Mouse (Mus musculus) embryonic fibroblast, embryonic 13.5 days (primary cell): Measurements from ENCODE around the gene Lipe. TPM values are rescaled to one million over a fixed set of nuclear protein-coding genes. Genes with fewer than 3 reads are reported as not detected.

ENCODE experiments used
- H3K27ac ChIP-seq: 2 replicates; pipeline ENCODE4 v1.5.1; 2012; ENCODE audit warnings: low read length, control low read depth, inconsistent platforms; ENCODE audit not compliant: insufficient read depth
- H3K4me1 ChIP-seq: 2 replicates; pipeline ENCODE4 v1.6.1; 2011; ENCODE audit warnings: low read length; ENCODE audit not compliant: control insufficient read depth, insufficient read depth
- H3K4me3 ChIP-seq: 2 replicates; pipeline ENCODE4 v1.5.1; 2011; ENCODE audit warnings: mild to moderate bottlenecking, control low read depth, low read length; ENCODE audit not compliant: insufficient read depth
- CTCF ChIP-seq: IDR thresholded peaks from 2 replicates; pipeline ENCODE4 v1.5.1; 2011; ENCODE audit warnings: mild to moderate bottlenecking, control low read depth, low read length, moderate library complexity, borderline replicate concordance; ENCODE audit not compliant: insufficient read depth
- POLR2A ChIP-seq: IDR thresholded peaks from 2 replicates; pipeline ENCODE4 v1.6.1; 2011; ENCODE audit warnings: low read depth, mild to moderate bottlenecking, control low read depth, low read length, moderate library complexity
- polyA plus RNA-seq: library from polyadenylated mRNA; stranded (reverse); fragments of >200 nt; gene quantifications from 2 replicates; pipeline ENCODE4 v1.2.4, GENCODE M21; 2011; ENCODE audit warnings: low read depth; ENCODE audit not compliant: missing spikeins, insufficient read length

Lipe gene
- polyA plus RNA-seq, 1 experiment = 19.4 TPM

GRCm38 (mm10) chr7:25396621-25397020 is 1.9 kb downstream of the Lipe start:
- Histone ChIP-seq H3K27ac (no peak overlapping the region), H3K4me3 (no peak overlapping the region), H3K4me1 (no peaks in the 10 kb centered on the region)
- TF ChIP-seq CTCF (no peak), POLR2A (no peak)

GRCm38 (mm10) chr7:25395558-25396521 is 2.7 kb downstream of the Lipe start:
- Histone ChIP-seq H3K4me3 (peak overlapping the region; percentile 81), H3K27ac (no peak overlapping the region), H3K4me1 (no peaks in the 10 kb centered on the region)
- TF ChIP-seq CTCF = no peak
- peak; percentile 39; the same call in 1 of the 2 replicates for TF ChIP-seq POLR2A

- Histone ChIP-seq H3K4me1 (no peaks in the 10 kb centered on the region), H3K27ac (no peak overlapping the region), H3K4me3 (peak overlapping the region; percentile 79)
- TF ChIP-seq CTCF (no peak), POLR2A (no peak)
Observed at GRCm38 (mm10) chr7:25395186-25395557, 3.3 kb downstream of the Lipe start.

GRCm38 (mm10) chr7:25394754-25395153 is 3.8 kb downstream of the Lipe start:
- Histone ChIP-seq H3K27ac (no peak overlapping the region), H3K4me1 (no peaks in the 10 kb centered on the region), H3K4me3 (peak overlapping the region; percentile 79)
- TF ChIP-seq CTCF (no peak), POLR2A (no peak)

DNA sequence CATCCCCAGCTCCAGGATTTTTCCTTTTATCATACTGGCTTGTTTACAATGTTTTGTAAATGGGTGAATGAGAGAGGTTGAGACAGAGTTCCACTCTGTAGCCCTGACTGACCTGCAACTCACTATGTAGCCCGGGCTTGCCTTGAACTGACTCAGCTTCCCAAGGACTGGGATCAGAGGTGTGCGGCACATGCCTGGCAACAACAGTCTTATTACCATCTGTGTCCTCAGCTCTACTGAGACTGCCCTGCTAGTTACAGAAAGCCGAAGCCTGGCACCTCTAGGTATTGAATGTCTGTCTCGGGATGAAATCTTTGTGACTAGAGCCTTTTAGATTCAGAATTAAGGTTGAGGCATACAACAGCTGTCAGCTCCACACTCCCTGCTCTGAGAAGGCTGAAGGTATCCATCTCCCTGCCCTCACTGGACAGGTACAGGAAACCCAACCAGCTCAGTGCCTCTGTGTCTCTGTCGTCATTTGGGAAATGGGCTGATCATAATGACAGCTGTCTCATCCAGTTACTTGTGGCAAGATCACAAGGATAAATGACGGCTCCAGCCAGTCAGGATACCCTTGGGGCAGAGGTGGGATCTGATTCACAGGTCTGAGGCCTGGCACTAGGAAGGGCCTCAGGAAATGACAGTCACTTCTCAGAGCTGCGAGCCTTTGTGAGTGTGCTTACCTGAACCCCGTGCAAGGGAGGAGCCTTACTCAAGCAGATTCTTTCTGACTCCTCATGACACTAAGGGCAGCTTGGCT is 4.9 kb downstream of the Lipe start:
- TF ChIP-seq CTCF (no peak), POLR2A (no peak)
- Histone ChIP-seq H3K27ac (no peak overlapping the region), H3K4me1 (no peaks in the 10 kb centered on the region), H3K4me3 (no peak overlapping the region)

DNA sequence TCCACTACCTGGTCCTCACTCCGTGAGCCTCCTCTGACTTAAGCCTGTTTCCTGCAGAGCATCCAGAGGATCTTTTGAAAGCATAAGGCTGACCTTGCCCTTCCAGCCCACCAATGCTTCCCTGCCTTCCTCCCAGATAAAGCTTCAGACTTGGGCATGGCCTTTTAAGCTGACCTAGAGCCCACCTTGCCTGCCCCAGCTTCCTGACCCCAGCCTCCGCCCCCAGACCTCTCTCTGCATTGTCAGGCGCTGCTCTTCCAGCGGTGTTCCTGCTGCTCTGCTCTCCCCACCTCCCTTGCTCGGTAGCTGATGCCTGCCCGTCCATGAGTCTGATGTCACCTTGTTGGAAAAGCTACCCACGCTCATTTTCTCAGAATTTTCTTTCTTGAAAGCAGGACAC is 5.7 kb downstream of the Lipe start:
- no peaks in the 10 kb centered on the region for H3K4me1 ChIP-seq
- no peak overlapping the region for H3K27ac ChIP-seq
- TF ChIP-seq POLR2A (no peak), CTCF (no peak)

GRCm38 (mm10) chr7:25391856-25392453 is 6.6 kb downstream of the Lipe start:
- H3K4me1 ChIP-seq = 0 out of 2 replicates have a peak, but pooled peaks cover 3% of the 10 kb centered on the region
- H3K27ac ChIP-seq = no peak overlapping the region
- TF ChIP-seq CTCF = no peak
- TF ChIP-seq POLR2A = no peak
- H3K4me3 ChIP-seq = no peak overlapping the region

More for the DNA sequence above, 5.7 kb downstream of the Lipe start:
- no peak overlapping the region for H3K4me3 ChIP-seq

GRCm38 (mm10) chr7:25390986-25391385 is 7.5 kb downstream of the Lipe start:
- no peak for TF ChIP-seq CTCF
- Histone ChIP-seq H3K4me3 (no peak overlapping the region), H3K27ac (no peak overlapping the region), H3K4me1 (peaks cover 4% of the 10 kb centered on the region; the same call in 1 of the 2 replicates)

- H3K4me1 ChIP-seq = peaks cover 8% of the 10 kb centered on the region; the same call in 1 of the 2 replicates
- H3K27ac ChIP-seq = no peak overlapping the region
- H3K4me3 ChIP-seq = no peak overlapping the region
- TF ChIP-seq CTCF = no peak
- TF ChIP-seq POLR2A = no peak
Observed at GRCm38 (mm10) chr7:25390054-25390770, 8.3 kb downstream of the Lipe start.
